17 mouse cellular contexts compared by ENCODE assay signal in the genomic region with DNA sequence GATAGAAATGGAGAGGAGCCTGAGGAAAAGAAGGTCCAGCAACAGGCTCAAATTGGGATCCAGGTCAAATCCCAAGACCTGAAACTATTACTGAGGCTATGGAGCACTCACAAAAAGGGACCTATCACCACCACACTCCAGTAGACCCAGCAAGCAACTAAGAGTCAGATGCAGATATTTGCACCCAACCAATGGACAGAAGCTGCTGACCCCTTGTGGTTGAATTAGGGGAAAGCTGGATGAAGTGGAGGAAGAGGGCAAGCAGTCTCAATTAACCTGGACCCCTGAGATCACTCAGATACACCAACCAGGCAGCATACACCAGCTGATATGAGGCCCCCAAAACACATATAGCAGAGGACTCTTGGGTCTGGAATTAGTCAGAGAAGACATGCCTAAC.
A peak's percentile ranks its signal among the peaks of the same experiment; 100 is the strongest.
DNase-seq lines count a peak whose midpoint lies in the region; ATAC-seq lines count a peak whose summit lies in the region.
"Had no signal": no experiment of that assay in that cellular context is flagged by ENCODE, and none has a peak within 500 bp of the region (broad histone marks: within the 10 kb centered on the region; RNA-seq: fewer than 3 reads in every experiment).

No protein-coding gene starts in this region.

- no peaks in the 10 kb centered on the region for H3K36me3 ChIP-seq in kidney, embryonic 14.5 days (ENCODE audit: control insufficient read depth, insufficient read depth, low read length)
- H3K36me3 ChIP-seq: embryonic facial prominence, embryonic 12.5 days; forebrain, embryonic 12.5 days had no signal

- no peaks in the 10 kb centered on the region for H3K9me3 ChIP-seq in kidney, embryonic 14.5 days (ENCODE audit: control insufficient read depth, low read length)
- H3K9me3 ChIP-seq: embryonic facial prominence, embryonic 12.5 days; forebrain, embryonic 12.5 days; megakaryocyte, embryonic 14.5 days had no signal

- H3K4me2 ChIP-seq in kidney, embryonic 14.5 days (replicated peaks; ENCODE audit: low read depth, low read length) = no peak overlapping the region
- H3K4me2 ChIP-seq: embryonic facial prominence, embryonic 12.5 days; forebrain, embryonic 12.5 days had no signal

- H3K4me1 ChIP-seq in kidney, embryonic 14.5 days (ENCODE audit: control insufficient read depth, insufficient read depth, low read length) = no peaks in the 10 kb centered on the region
- H3K4me1 ChIP-seq: embryonic facial prominence, embryonic 12.5 days; forebrain, embryonic 12.5 days; megakaryocyte, embryonic 14.5 days had no signal

- H3K4me3 ChIP-seq in kidney, embryonic 14.5 days (ENCODE audit: low read length) = no peak overlapping the region
- H3K4me3 ChIP-seq: embryonic facial prominence, embryonic 12.5 days; forebrain, embryonic 12.5 days; megakaryocyte, embryonic 14.5 days; myocyte had no signal

- no peak for ATAC-seq in kidney, embryonic 14.5 days (ENCODE audit: low FRiP score, low TSS enrichment)

- DNase-seq in cerebellum, postnatal 14 days = peak; percentile 6 to 9
- no peak for DNase-seq in cerebellum, postnatal 25 days
- DNase-seq in kidney, postnatal 4 days = peak; percentile 2
- peak; percentile 37 for DNase-seq in A20 (ENCODE audit: low read depth, low spot score)
- DNase-seq in adipocyte (ENCODE audit: low spot score) = peak; percentile 2
- DNase-seq in gastrocnemius, adult 18-20 months (ENCODE audit: low spot score) = no peak
- no peak for DNase-seq in right cerebral cortex, postnatal 10 days (ENCODE audit: low spot score in 2 of 2)
- DNase-seq: adrenal gland, adult 8-10 months; kidney, adult 11 months; liver; lung, adult 2 months; thymus, postnatal 25 days had no signal

- H3K9ac ChIP-seq in kidney, embryonic 14.5 days (ENCODE audit: low read depth, low read length) = no peak overlapping the region
- H3K9ac ChIP-seq: embryonic facial prominence, embryonic 12.5 days; forebrain, embryonic 12.5 days had no signal

- no peaks in the 10 kb centered on the region for H3K27me3 ChIP-seq in kidney, embryonic 14.5 days (ENCODE audit: control insufficient read depth, insufficient read depth, low read length)
- H3K27me3 ChIP-seq: embryonic facial prominence, embryonic 12.5 days; forebrain, embryonic 12.5 days; megakaryocyte, embryonic 14.5 days had no signal

- no peak overlapping the region for H3K27ac ChIP-seq in kidney, embryonic 14.5 days (ENCODE audit: low read depth, low read length)
- H3K27ac ChIP-seq: embryonic facial prominence, embryonic 12.5 days; forebrain, embryonic 12.5 days had no signal

Comparison
In these comparisons a context has a peak if more than half of its experiments do, and no peak if none do; other contexts are left out.
1. DNase-seq: peak in cerebellum, postnatal 14 days (2 of 2), kidney, postnatal 4 days (2 of 2), A20 (single experiment) and adipocyte (single experiment); none in cerebellum, postnatal 25 days (0 of 2), gastrocnemius, adult 18-20 months (single experiment) and right cerebral cortex, postnatal 10 days (0 of 2).